Mouse (Mus musculus) small intestine, adult 2 months (tissue): ENCODE results near the gene Olfml2a. TPM values are rescaled to one million over a fixed set of nuclear protein-coding genes. Genes with fewer than 3 reads are reported as not detected.

Experiments
- H3K27ac ChIP-seq: fragments of 200-500 bp; 2 replicates; pipeline ENCODE4 v1.5.1; 2012; ENCODE audit warnings: low read depth, low read length, control low read depth, inconsistent platforms; ENCODE audit not compliant: insufficient read depth
- H3K27me3 ChIP-seq: fragments of 200-500 bp; 2 replicates; pipeline ENCODE4 v1.6.1; 2012; ENCODE audit warnings: mild to moderate bottlenecking, moderate library complexity, low read length, inconsistent platforms; ENCODE audit not compliant: control insufficient read depth, insufficient read depth
- H3K36me3 ChIP-seq: fragments of 200-500 bp; 2 replicates; pipeline ENCODE4 v1.6.1; 2012; ENCODE audit warnings: mild to moderate bottlenecking, low read length, control low read depth, inconsistent platforms; ENCODE audit not compliant: control insufficient read depth, insufficient read depth
- H3K4me1 ChIP-seq: fragments of 200-500 bp; 2 replicates; pipeline ENCODE4 v1.6.1; 2012; ENCODE audit warnings: low read length, inconsistent platforms, mixed read lengths; ENCODE audit not compliant: control insufficient read depth, insufficient read depth, insufficient read length
- H3K4me3 ChIP-seq: fragments of 200-500 bp; 2 replicates; pipeline ENCODE4 v1.5.1; 2012; ENCODE audit warnings: low read depth, mild to moderate bottlenecking, control low read depth, inconsistent platforms, low read length, moderate library complexity
- CTCF ChIP-seq: fragments of 200-500 bp; IDR thresholded peaks from 2 replicates; pipeline ENCODE4 v1.5.1; 2012; ENCODE audit warnings: low read depth, mild to moderate bottlenecking, control low read depth, inconsistent platforms, low read length, moderate library complexity, mixed read lengths; ENCODE audit not compliant: insufficient replicate concordance, insufficient read length; ENCODE audit errors: extremely low read depth
- POLR2A ChIP-seq: fragments of 200-500 bp; IDR thresholded peaks from 2 replicates; pipeline ENCODE4 v1.6.1; 2012; ENCODE audit warnings: low read depth, mild to moderate bottlenecking, control low read depth, inconsistent platforms, low read length, moderate library complexity
- WGBS: fragments of 180-500 bp; shearing (Covaris S2); methylation state at CpG from one replicate; pipeline ENCODE4 v1.1.7; 2018; 5-methylcytosine and 5-hydroxymethylcytosine counted together
- polyA plus RNA-seq: library from polyadenylated mRNA; depleted of rRNA; stranded (reverse); fragments of >200 nt; gene quantifications from 2 replicates; pipeline ENCODE4 v1.2.3, GENCODE M21; 2012; rRNA removed

Olfml2a gene
- polyA plus RNA-seq: 0.62 and 1.5 TPM in 2 replicates

GRCm38 (mm10) chr2:38931851-38932667 lies at the start of gene Olfml2a:
Gene Olfml2a (plus strand): TSS chr2:38931978.
- H3K4me3 ChIP-seq: peak within 1 kb of the TSS; percentile 51
- H3K36me3 ChIP-seq: no peaks in the 10 kb centered on the region
- no peaks in the 10 kb centered on the region for H3K27me3 ChIP-seq
- peak; percentile 59; the same call in 1 of the 2 replicates for TF ChIP-seq CTCF
- TF ChIP-seq POLR2A: no peak
- H3K4me1 ChIP-seq: peaks cover 13% of the 10 kb centered on the region
- no peak within 1 kb of the TSS for H3K27ac ChIP-seq
- 8% methylated on average over 31 of the region's 32 CpGs for WGBS

GRCm38 (mm10) chr2:38902866-38903265 lies 28.9 kb upstream of the Olfml2a start:
- H3K36me3 ChIP-seq: no peaks in the 10 kb centered on the region
- peaks cover 3% of the 10 kb centered on the region for H3K4me1 ChIP-seq
- H3K27ac ChIP-seq: no peak overlapping the region
- no peaks in the 10 kb centered on the region for H3K27me3 ChIP-seq
- TF ChIP-seq POLR2A (no peak), CTCF (no peak)
- no peak overlapping the region for H3K4me3 ChIP-seq

- Histone ChIP-seq H3K36me3 (no peaks in the 10 kb centered on the region), H3K27me3 (no peaks in the 10 kb centered on the region), H3K4me1 (peaks cover 3% of the 10 kb centered on the region), H3K4me3 (no peak overlapping the region), H3K27ac (no peak overlapping the region)
- 57% methylated on average over 1 of the region's 1 CpGs for WGBS
- no peak for TF ChIP-seq CTCF
- no peak for TF ChIP-seq POLR2A
These were observed 27.5 kb upstream of the Olfml2a start for GRCm38 (mm10) chr2:38904290-38904689.

GRCm38 (mm10) chr2:38906097-38906496 lies 25.7 kb upstream of the Olfml2a start:
- no peak overlapping the region for H3K4me3 ChIP-seq
- peaks cover 3% of the 10 kb centered on the region for H3K4me1 ChIP-seq
- TF ChIP-seq CTCF: no peak
- no peak for TF ChIP-seq POLR2A
- H3K27me3 ChIP-seq: no peaks in the 10 kb centered on the region
- WGBS: 42% methylated on average over 5 of the region's 5 CpGs
- H3K27ac ChIP-seq: no peak overlapping the region
- no peaks in the 10 kb centered on the region for H3K36me3 ChIP-seq

GRCm38 (mm10) chr2:38908604-38909003 lies 23.2 kb upstream of the Olfml2a start:
- WGBS: 58% methylated on average over 1 of the region's 1 CpGs
- Histone ChIP-seq H3K27ac (no peak overlapping the region), H3K4me3 (no peak overlapping the region), H3K27me3 (no peaks in the 10 kb centered on the region), H3K36me3 (no peaks in the 10 kb centered on the region), H3K4me1 (no peaks in the 10 kb centered on the region)
- no peak for TF ChIP-seq POLR2A
- TF ChIP-seq CTCF: no peak

GRCm38 (mm10) chr2:38914517-38914916 lies 17.3 kb upstream of the Olfml2a start:
- no peak for TF ChIP-seq CTCF
- no peak for TF ChIP-seq POLR2A
- 79% methylated on average over 1 of the region's 1 CpGs for WGBS
- no peak overlapping the region for H3K4me3 ChIP-seq
- no peaks in the 10 kb centered on the region for H3K36me3 ChIP-seq
- no peaks in the 10 kb centered on the region; the same call in 1 of the 2 replicates for H3K4me1 ChIP-seq
- H3K27me3 ChIP-seq: no peaks in the 10 kb centered on the region
- no peak overlapping the region for H3K27ac ChIP-seq

GRCm38 (mm10) chr2:38914965-38915364 lies 16.8 kb upstream of the Olfml2a start:
- no peak overlapping the region for H3K27ac ChIP-seq
- H3K4me1 ChIP-seq: no peaks in the 10 kb centered on the region; the same call in 1 of the 2 replicates
- H3K4me3 ChIP-seq: no peak overlapping the region
- H3K27me3 ChIP-seq: no peaks in the 10 kb centered on the region
- H3K36me3 ChIP-seq: no peaks in the 10 kb centered on the region
- 53% methylated on average over 4 of the region's 4 CpGs for WGBS
- TF ChIP-seq POLR2A (no peak), CTCF (no peak)
